Mouse (Mus musculus): ENCODE measurements at regions not wholly inside any gene's neighbourhood (a gene's known extent, or its start where the extent isn't known, plus 50 kb on each side); places are given as distances from the start of the nearest gene placed in this dataset.

GRCm38 (mm10) chr4:105555941-105556340, 233.7 kb upstream of the Gm12728 start:
- in situ Hi-C loops (cut with MboI, MseI) = no loop called here

DNA sequence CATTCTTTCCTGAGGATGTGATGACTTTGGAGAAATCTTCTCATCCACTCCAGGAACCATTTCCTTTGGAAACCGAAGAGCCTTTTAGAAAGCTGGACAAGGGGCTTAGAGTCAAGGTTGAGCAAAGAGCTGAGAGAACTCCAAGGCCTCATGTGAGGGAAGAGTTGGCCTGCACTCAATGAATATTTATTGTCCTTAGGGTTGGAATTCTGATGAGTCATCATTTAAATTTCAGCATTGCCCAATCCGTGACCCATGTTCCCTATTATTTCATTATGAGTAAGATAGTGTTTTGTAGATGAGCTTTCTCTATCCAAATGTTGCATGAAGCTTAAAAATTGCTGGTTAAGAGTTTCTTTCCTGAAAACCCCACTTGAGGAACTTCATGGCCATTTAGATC, 232.3 kb upstream of the Gm12728 start:
- in situ Hi-C loops (cut with MboI, MseI) = no loop called here

GRCm38 (mm10) chr4:105560055-105560454, 229.6 kb upstream of the Gm12728 start:
- in situ Hi-C loops (cut with MboI, MseI) = no loop called here

- in situ Hi-C loops (cut with MboI, MseI) = no loop called here
Measured at GRCm38 (mm10) chr4:105560781-105561180, 228.9 kb upstream of the Gm12728 start.

GRCm38 (mm10) chr4:105561611-105562010, 228.1 kb upstream of the Gm12728 start:
- in situ Hi-C loops (cut with MboI, MseI) = no loop called here

- in situ Hi-C loops (cut with MboI, MseI) = no loop called here
Measured at GRCm38 (mm10) chr4:105565796-105566195, 223.9 kb upstream of the Gm12728 start.

- in situ Hi-C loops (cut with MboI, MseI) = no loop called here
Measured at GRCm38 (mm10) chr4:105566513-105567457, 222.9 kb upstream of the Gm12728 start.

DNA sequence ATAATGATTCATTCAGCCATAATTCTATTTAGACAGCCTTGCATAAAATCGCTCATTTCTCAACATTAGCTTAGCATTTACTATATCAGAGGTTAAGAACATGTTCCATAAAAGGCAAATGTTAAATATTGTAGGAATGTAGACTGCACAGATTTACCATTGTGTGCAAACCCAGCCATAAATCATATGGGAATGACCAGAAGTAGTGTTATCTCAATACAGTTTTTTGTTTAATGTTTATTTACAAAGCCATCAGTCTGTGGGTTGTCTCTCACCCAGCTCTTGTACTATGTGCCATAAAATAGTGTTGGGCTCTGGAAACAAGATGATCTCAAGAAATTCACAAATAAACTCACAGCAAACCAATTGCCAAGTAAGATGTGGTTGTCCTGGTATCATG, 220.0 kb upstream of the Gm12728 start:
- in situ Hi-C loops (cut with MboI, MseI) = loop anchor here in 1 of 2 experiments (10.0 kb wide), 1 partner anchor 515 kb away; no protein-coding TSS in a partner anchor

DNA sequence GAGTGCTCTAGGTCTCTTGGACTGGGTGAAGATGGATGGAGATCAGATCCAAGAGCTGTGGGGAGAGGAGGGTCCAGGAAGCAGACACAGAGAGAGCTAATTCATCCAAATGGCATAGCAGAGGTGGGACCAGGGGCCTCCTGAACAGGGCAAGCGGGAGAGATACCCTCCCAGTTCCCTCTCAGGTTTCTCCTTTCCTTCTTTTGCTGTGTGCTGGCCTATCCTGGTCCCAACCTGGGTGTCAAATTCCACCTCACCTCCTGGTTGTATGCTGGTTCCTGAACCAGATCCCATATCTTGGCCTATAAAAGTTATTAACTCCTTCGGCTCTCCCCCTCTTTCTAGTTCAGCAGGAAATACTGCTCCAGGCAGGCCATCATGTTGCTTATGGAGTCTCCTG, 214.1 kb upstream of the Gm12728 start:
- in situ Hi-C loops (cut with MboI, MseI) = loop anchor here in 1 of 2 experiments (10.0 kb wide), 1 partner anchor 509 kb away; no protein-coding TSS in a partner anchor

- in situ Hi-C loops (cut with MboI, MseI) = no loop called here
Measured at GRCm38 (mm10) chr4:105580987-105581386, 208.7 kb upstream of the Gm12728 start.

GRCm38 (mm10) chr4:105584329-105584925, 205.2 kb upstream of the Gm12728 start:
- in situ Hi-C loops (cut with MboI, MseI) = no loop called here

DNA sequence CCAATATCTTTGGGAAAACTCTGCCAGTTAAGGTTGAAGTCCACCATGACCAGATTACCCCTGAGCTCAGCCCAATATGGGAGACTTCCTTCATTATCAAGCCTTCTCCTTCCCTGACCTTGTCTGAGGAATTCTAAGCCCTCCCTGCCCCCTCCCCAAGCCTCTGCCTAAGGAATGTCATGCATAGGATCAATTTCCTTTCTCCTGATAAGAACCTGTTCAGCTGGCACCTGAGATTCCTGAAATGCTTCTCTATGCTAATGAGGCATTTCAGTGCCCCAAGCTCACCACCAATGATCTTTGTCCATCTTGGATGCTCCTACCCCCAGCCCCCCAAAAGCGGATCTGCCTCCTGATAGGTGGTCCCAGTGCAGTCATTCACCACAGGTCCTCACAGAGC, 186.0 kb upstream of the Gm12728 start:
- in situ Hi-C loops (cut with MboI, MseI) = no loop called here

DNA sequence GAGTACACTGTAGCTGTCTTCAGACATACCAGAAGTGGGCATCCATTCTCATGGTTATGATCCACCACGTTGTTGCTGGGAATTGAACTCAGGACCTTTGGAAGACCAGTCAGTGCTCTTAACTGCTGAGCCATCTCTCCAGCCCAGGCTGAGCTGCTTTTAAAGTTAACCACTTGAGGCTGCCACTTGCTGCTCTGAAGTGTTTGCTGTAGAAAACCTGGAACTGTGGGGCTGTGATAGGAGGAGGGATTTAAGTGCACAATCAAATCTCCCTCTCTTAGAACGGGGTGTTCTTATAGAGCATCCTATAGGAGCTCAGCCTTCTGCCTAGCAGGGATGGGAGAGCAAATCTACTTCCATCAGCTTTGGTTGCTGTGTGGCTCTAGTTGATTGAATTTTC, 185.1 kb upstream of the Gm12728 start:
- in situ Hi-C loops (cut with MboI, MseI) = no loop called here

GRCm38 (mm10) chr4:105606731-105607130, 182.9 kb upstream of the Gm12728 start:
- in situ Hi-C loops (cut with MboI, MseI) = no loop called here

DNA sequence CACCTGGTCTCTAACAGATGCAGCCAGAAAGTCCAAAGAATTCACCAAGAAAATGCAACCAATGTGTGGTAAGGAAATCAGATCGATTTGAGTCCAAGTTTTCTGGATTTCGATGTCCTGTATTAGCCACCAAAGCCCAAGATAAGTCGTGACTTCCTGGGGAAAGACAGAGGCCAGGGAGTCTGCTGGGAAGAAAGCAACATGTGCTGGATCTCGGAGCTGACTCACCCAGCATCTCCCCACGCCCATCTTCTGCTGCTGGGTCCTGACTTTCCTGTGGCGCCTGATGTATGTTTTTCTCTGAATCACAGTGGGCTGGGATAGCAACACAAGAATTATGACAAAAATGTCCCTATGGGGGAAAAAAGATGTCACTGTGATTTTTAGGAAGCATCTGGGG, 178.8 kb upstream of the Gm12728 start:
- in situ Hi-C loops (cut with MboI, MseI) = no loop called here

- in situ Hi-C loops (cut with MboI, MseI) = no loop called here
Measured at GRCm38 (mm10) chr4:105614390-105614789, 175.3 kb upstream of the Gm12728 start.

- in situ Hi-C loops (cut with MboI, MseI) = no loop called here
Measured at GRCm38 (mm10) chr4:105626371-105627320, 163.0 kb upstream of the Gm12728 start.

DNA sequence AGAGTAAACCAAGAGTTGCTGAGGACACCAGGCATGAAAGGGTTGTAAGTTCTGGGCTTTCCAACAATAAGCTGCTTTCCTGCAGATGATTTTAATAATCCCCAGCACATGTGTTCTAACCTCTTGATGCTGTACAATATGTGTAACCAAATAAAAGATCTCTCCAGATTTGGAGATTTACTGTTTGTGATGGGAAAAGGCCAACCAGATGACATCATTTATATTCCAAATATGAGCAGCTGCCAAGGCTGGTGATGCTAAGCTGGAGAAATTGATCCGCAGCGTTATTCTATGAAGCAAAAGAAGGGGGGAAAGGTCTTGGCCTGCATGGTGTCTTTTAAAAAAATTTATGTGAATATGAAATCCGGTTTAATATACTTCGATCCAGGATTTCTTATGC, 160.1 kb upstream of the Gm12728 start:
- in situ Hi-C loops (cut with MboI, MseI) = no loop called here

- in situ Hi-C loops (cut with MboI, MseI) = no loop called here
Measured at GRCm38 (mm10) chr4:105630595-105631369, 158.9 kb upstream of the Gm12728 start.

- in situ Hi-C loops (cut with MboI, MseI) = no loop called here
Measured at GRCm38 (mm10) chr4:105632581-105633358, 156.9 kb upstream of the Gm12728 start.
